Mouse (Mus musculus) stomach, postnatal 0 days (tissue): Measurements from ENCODE around the gene Trpm4.

Experiments used
- CTCF ChIP-seq: IDR thresholded peaks from 2 replicates; pipeline ENCODE4 v1.5.1; 2016; ENCODE audit warnings: antibody characterized with exemption, low read depth, mild to moderate bottlenecking, moderate library complexity
- EP300 ChIP-seq: optimal IDR thresholded peaks from 2 replicates; pipeline ENCODE3; 2016; ENCODE audit warnings: antibody characterized with exemption

DNA sequence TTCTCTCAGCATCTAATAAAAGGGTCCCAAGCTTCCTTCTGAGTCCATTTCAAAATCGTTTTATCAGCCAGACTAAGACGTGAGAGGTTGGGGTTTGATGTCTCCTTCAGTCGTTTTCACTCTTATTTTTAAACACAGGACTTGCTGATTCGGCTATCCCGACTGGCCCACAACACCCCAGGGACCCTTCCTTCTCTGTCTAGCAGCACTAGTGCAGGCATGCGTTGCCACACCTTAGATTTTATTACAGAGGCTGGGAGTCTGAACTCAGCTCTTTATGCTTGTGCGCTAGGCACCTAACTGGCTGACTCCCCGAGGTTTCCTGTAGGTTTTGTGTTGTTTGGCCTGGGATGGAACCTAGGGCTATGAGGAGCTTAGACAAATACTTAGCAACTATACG is 20.1 kb downstream of the Trpm4 start:
- no peak for TF ChIP-seq CTCF
- TF ChIP-seq EP300 = no peak
